Mouse (Mus musculus): Measurements from ENCODE around the gene Kif3b.

DNA sequence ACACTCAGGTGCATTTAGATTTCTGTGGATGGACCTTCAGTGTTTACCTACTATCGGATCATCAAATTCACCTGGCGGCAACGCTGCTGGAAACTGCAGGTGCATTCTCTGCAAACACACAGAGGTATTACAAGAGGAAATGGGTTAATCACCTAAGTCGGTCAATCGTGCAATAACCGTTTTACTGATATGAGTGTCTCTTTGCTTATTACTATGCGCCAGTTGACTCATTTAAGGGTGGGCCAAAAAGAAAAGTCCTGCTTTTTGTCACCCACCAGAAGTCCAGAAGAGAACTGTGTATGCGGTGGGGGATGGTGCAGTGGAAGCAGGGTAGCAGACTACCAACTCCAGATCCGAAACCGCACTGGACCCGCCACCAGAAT, 53.8 kb downstream of the Kif3b start:
- TF ChIP-seq CTCF (conservative IDR thresholded peaks at IDR 0.05; ENCODE audit: low read length), result no peak
- no peak for TF ChIP-seq NANOG (IDR thresholded peaks at IDR 0.05; ENCODE audit: borderline replicate concordance, low read length)
- TF ChIP-seq POU5F1 (IDR thresholded peaks at IDR 0.05; ENCODE audit: borderline replicate concordance, low read length), result no peak

Data from E14TG2a.4 (cell line).